Comparison of ENCODE assay signal across 7 mouse cellular contexts in the genomic region with DNA sequence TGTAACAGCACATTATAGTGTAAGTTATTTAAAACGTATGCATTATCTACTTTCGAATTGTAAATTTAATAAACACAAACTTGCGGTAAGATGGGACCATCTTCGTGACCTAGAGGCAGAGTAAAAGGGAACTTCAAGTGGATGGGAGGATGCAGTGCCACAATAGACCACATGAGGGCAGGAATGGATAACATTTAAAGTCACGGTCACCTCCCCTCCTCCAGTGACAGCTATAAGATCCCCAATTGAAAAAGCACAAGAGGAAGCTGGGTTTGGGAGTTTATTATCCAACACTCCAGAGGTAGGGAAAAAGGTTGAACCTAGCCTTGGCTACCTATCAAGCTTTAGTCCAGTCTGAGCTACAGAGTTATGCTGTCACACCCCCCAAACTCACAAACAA. TPM values are rescaled to one million over a fixed set of nuclear protein-coding genes. Genes with fewer than 3 reads are reported as not detected.
DNase-seq lines count a peak whose midpoint lies in the region; ATAC-seq and TF ChIP-seq lines count a peak whose summit lies in the region.

No protein-coding gene starts in this region.

- no peak overlapping the region for H3K4me3 ChIP-seq in forebrain, embryonic 14.5 days (ENCODE audit: low read depth, low read length)
- no peak overlapping the region for H3K4me3 ChIP-seq in kidney, adult 2 months (ENCODE audit: insufficient read depth, low read depth, low read length)
- no peak overlapping the region for H3K4me3 ChIP-seq in limb, embryonic 14.5 days (replicated peaks; ENCODE audit: low read length)

- no peaks in the 10 kb centered on the region for H3K9me3 ChIP-seq in forebrain, embryonic 14.5 days (replicated peaks; ENCODE audit: control insufficient read depth, low read length)
- H3K9me3 ChIP-seq in limb, embryonic 14.5 days (ENCODE audit: control insufficient read depth, low read length), result no peaks in the 10 kb centered on the region

- H3K9ac ChIP-seq in forebrain, embryonic 14.5 days (ENCODE audit: low read length), result no peak overlapping the region
- no peak overlapping the region for H3K9ac ChIP-seq in limb, embryonic 14.5 days (ENCODE audit: low read depth, low read length, severe bottlenecking)

- ATAC-seq in forebrain, embryonic 14.5 days, result peak; percentile 57; the same call in 1 of the 2 replicates
- no peak for ATAC-seq in limb, embryonic 14.5 days (ENCODE audit: low FRiP score, low read depth)

- H3K4me2 ChIP-seq in forebrain, embryonic 14.5 days (ENCODE audit: low read length), result no peak overlapping the region
- no peak overlapping the region for H3K4me2 ChIP-seq in limb, embryonic 14.5 days (replicated peaks; ENCODE audit: low read depth, low read length, severe bottlenecking)

- 41% methylated on average over 5 of the region's 5 CpGs for WGBS in forebrain, embryonic 14.5 days
- 21% methylated on average over 5 of the region's 5 CpGs for WGBS in kidney, adult 2 months
- WGBS in limb, embryonic 14.5 days, result 31% methylated on average over 5 of the region's 5 CpGs

- TF ChIP-seq POLR2A in kidney, adult 2 months (IDR thresholded peaks at IDR 0.05; ENCODE audit: low read depth, low read length), result no peak
- no peak for TF ChIP-seq POLR2A in limb, embryonic 14.5 days (IDR thresholded peaks at IDR 0.05; ENCODE audit: borderline replicate concordance, extremely low read depth, insufficient read depth, insufficient read length)

- H3K36me3 ChIP-seq in forebrain, embryonic 14.5 days (ENCODE audit: control insufficient read depth, insufficient read depth, low read length), result peaks cover 8% of the 10 kb centered on the region; the same call in 1 of the 2 replicates
- no peaks in the 10 kb centered on the region; the same call in 1 of the 2 replicates for H3K36me3 ChIP-seq in kidney, adult 2 months (ENCODE audit: control insufficient read depth, insufficient read depth, low read length)
- peaks cover 13% of the 10 kb centered on the region; the same call in 1 of the 2 replicates for H3K36me3 ChIP-seq in limb, embryonic 14.5 days (ENCODE audit: control insufficient read depth, insufficient read depth, low read length)

- no peaks in the 10 kb centered on the region for H3K4me1 ChIP-seq in forebrain, embryonic 14.5 days (ENCODE audit: control insufficient read depth, insufficient read depth, low read length)
- no peaks in the 10 kb centered on the region for H3K4me1 ChIP-seq in kidney, adult 2 months (ENCODE audit: control insufficient read depth, insufficient read depth, low read length)
- no peaks in the 10 kb centered on the region for H3K4me1 ChIP-seq in limb, embryonic 14.5 days (ENCODE audit: control insufficient read depth, insufficient read depth, low read length)

- DNase-seq in 416B (ENCODE audit: low read depth), result peak; percentile 69
- peak; percentile 46 for DNase-seq in CD4-positive helper T cell, adult 2 months (ENCODE audit: low read depth, low spot score)
- peak; percentile 8 for DNase-seq in brain, embryonic 18.5 days (ENCODE audit: low read depth, low spot score)
- DNase-seq in forebrain, embryonic 14.5 days (ENCODE audit: low spot score), result peak; percentile 62
- peak; percentile 62 for DNase-seq in kidney, adult 2 months
- peak; percentile 49 for DNase-seq in limb, embryonic 14.5 days (ENCODE audit: low spot score)
- DNase-seq in retina, embryonic 14.5 days (ENCODE audit: low spot score), result peak; percentile 81

- H3K27ac ChIP-seq in forebrain, embryonic 14.5 days (ENCODE audit: low read depth, low read length), result no peak overlapping the region
- H3K27ac ChIP-seq in kidney, adult 2 months (ENCODE audit: insufficient read depth, low read depth, low read length), result no peak overlapping the region
- no peak overlapping the region for H3K27ac ChIP-seq in limb, embryonic 14.5 days (replicated peaks; ENCODE audit: low read depth, low read length)

- TF ChIP-seq CTCF in kidney, adult 2 months (conservative IDR thresholded peaks at IDR 0.05; ENCODE audit: insufficient read depth, insufficient read length, low read depth, low read length), result peak; percentile 70

- H3K27me3 ChIP-seq in forebrain, embryonic 14.5 days (replicated peaks; ENCODE audit: control insufficient read depth, insufficient read depth, low read length), result no peaks in the 10 kb centered on the region
- H3K27me3 ChIP-seq in kidney, adult 2 months (replicated peaks; ENCODE audit: control insufficient read depth, insufficient read depth, low read length), result no peaks in the 10 kb centered on the region
- H3K27me3 ChIP-seq in limb, embryonic 14.5 days (ENCODE audit: control insufficient read depth, insufficient read depth, low read length), result no peaks in the 10 kb centered on the region

RNA-seq across cellular contexts. Expression of gene Ctps2, which starts 14.7 kb away (rescaled TPM):
- 104 and 110 TPM in 2 replicates for polyA plus RNA-seq in forebrain, embryonic 14.5 days (2014; fragmentation: Nextera tagmentation; extraction: Ambion mirVana)
- polyA plus RNA-seq in kidney, adult 2 months (2012; rRNA removed), result 27.3 TPM in 2 replicates
- polyA plus RNA-seq in limb, embryonic 14.5 days (2012; rRNA removed), result 44.8 and 46.2 TPM in 2 replicates
- 90.1 and 98.0 TPM in 2 replicates for polyA plus RNA-seq in limb, embryonic 14.5 days (2014; fragmentation: Nextera tagmentation; extraction: Ambion mirVana)

RNA-seq across cellular contexts. Expression of gene Syap1, which starts 27.4 kb away (rescaled TPM):
- 30.0 and 31.3 TPM in 2 replicates for polyA plus RNA-seq in forebrain, embryonic 14.5 days (2014; fragmentation: Nextera tagmentation; extraction: Ambion mirVana)
- 14.1 and 16.4 TPM in 2 replicates for polyA plus RNA-seq in kidney, adult 2 months (2012; rRNA removed)
- polyA plus RNA-seq in limb, embryonic 14.5 days (2012; rRNA removed), result 29.1 and 39.6 TPM in 2 replicates
- 49.8 and 52.6 TPM in 2 replicates for polyA plus RNA-seq in limb, embryonic 14.5 days (2014; fragmentation: Nextera tagmentation; extraction: Ambion mirVana)

RNA-seq across cellular contexts. Expression of gene S100g, which starts 48.7 kb away (rescaled TPM):
- not detected in 2 replicates for polyA plus RNA-seq in forebrain, embryonic 14.5 days (2014; fragmentation: Nextera tagmentation; extraction: Ambion mirVana)
- polyA plus RNA-seq in kidney, adult 2 months (2012; rRNA removed), result 399 and 544 TPM in 2 replicates
- polyA plus RNA-seq in limb, embryonic 14.5 days (2012; rRNA removed), result 0.61 and 1.7 TPM in 2 replicates
- not detected in 2 replicates for polyA plus RNA-seq in limb, embryonic 14.5 days (2014; fragmentation: Nextera tagmentation; extraction: Ambion mirVana)

Comparison
In these comparisons a context has a peak if more than half of its experiments do, and no peak if none do; other contexts are left out.
1. DNase-seq: peak in every context shown above with its lines; median percentile 81 in retina, embryonic 14.5 days; 69 in 416B; 62 in forebrain, embryonic 14.5 days; 62 in kidney, adult 2 months; 49 in limb, embryonic 14.5 days; 46 in CD4-positive helper T cell, adult 2 months; 8 in brain, embryonic 18.5 days.
2. RNA of gene S100g, which starts 48.7 kb away (polyA plus RNA-seq): 399 to 544 TPM in kidney, adult 2 months; 0.61 to 1.7 TPM in limb, embryonic 14.5 days and not detected in forebrain, embryonic 14.5 days; every median in the first group is over 100 times any median in the second.